Mouse (Mus musculus) thymus, postnatal 14 days (tissue): ENCODE measurements at regions not wholly inside any gene's neighbourhood (a gene's known extent, or its start where the extent isn't known, plus 50 kb on each side); places are given as distances from the start of the nearest gene placed in this dataset.

Experiments
- DNase-seq: peaks from one replicate; pipeline ENCODE4 v3.0.0; 2021

- DNase-seq: no peak
Measured at GRCm38 (mm10) chr15:36719241-36719640, 288.3 kb downstream of the Zfp706 start.

GRCm38 (mm10) chr15:36717835-36718234, 289.7 kb downstream of the Zfp706 start:
- DNase-seq: no peak

GRCm38 (mm10) chr15:36716686-36717038, 290.9 kb downstream of the Zfp706 start:
- DNase-seq: no peak

GRCm38 (mm10) chr15:36715745-36716685, 291.6 kb downstream of the Zfp706 start:
- DNase-seq: peak; percentile 72

- DNase-seq: no peak
Measured at GRCm38 (mm10) chr15:36715159-36715558, 292.4 kb downstream of the Zfp706 start.

- no peak for DNase-seq
Measured at GRCm38 (mm10) chr15:36709788-36710187, 297.8 kb downstream of the Zfp706 start.

GRCm38 (mm10) chr15:36708471-36708870, 299.1 kb downstream of the Zfp706 start:
- peak; percentile 90 for DNase-seq

- peak; percentile 79 for DNase-seq
Measured at GRCm38 (mm10) chr15:36705990-36706389, 301.6 kb downstream of the Zfp706 start.

- DNase-seq: no peak
Measured at GRCm38 (mm10) chr15:36705391-36705790, 302.2 kb downstream of the Zfp706 start.

GRCm38 (mm10) chr15:36701846-36702245, 305.7 kb downstream of the Zfp706 start:
- DNase-seq: no peak

- DNase-seq: no peak
Measured at GRCm38 (mm10) chr15:36700196-36700595, 307.4 kb downstream of the Zfp706 start.

- no peak for DNase-seq
Measured at GRCm38 (mm10) chr15:36695199-36696129, 312.1 kb downstream of the Zfp706 start.

- DNase-seq: no peak
Measured at GRCm38 (mm10) chr15:36691002-36691652, 316.4 kb downstream of the Zfp706 start.

GRCm38 (mm10) chr15:36689881-36690280, 317.7 kb downstream of the Zfp706 start:
- no peak for DNase-seq

- no peak for DNase-seq
Measured at GRCm38 (mm10) chr15:36689301-36689700, 318.3 kb downstream of the Zfp706 start.

GRCm38 (mm10) chr15:36688051-36688754, 319.4 kb downstream of the Zfp706 start:
- DNase-seq: peak; percentile 58

GRCm38 (mm10) chr15:36684684-36685083, 322.9 kb downstream of the Zfp706 start:
- DNase-seq: no peak

- DNase-seq: no peak
Measured at GRCm38 (mm10) chr15:36682832-36683231, 324.7 kb downstream of the Zfp706 start.

- DNase-seq: no peak
Measured at GRCm38 (mm10) chr15:36682159-36682558, 325.4 kb downstream of the Zfp706 start.

GRCm38 (mm10) chr15:36680361-36681140, 327.0 kb downstream of the Zfp706 start:
- DNase-seq: no peak

- DNase-seq: peak; percentile 19
Measured at GRCm38 (mm10) chr15:36679577-36679976, 328.0 kb downstream of the Zfp706 start.
